Mouse (Mus musculus) liver, embryonic 11.5 days (tissue): ENCODE measurements around the gene Tubgcp3. TPM values are rescaled to one million over a fixed set of nuclear protein-coding genes. Genes with fewer than 3 reads are reported as not detected.
A peak's percentile ranks its signal among the peaks of the same experiment; 100 is the strongest.
"Not testable (repeated sequence)": the region's sequence is repeated elsewhere in the genome, so short reads cannot be mapped to it uniquely, and the experiment has no call there.

Experiments
- ATAC-seq: fragments of 200-750 bp; cut with Nextera tagmentation; replicated peaks from 2 replicates; pipeline ENCODE4 v1.8.0; 2017; ENCODE audit warnings: moderate number of reproducible peaks, mild to moderate bottlenecking, moderate TSS enrichment, moderate library complexity; ENCODE audit not compliant: low FRiP score
- DNase-seq: peaks from one replicate; pipeline ENCODE4 v3.0.0-alpha.2; 2017; ENCODE audit warnings: low spot score
- H3K27ac ChIP-seq: fragments of 300-500 bp; sonication (generic); 2 replicates; pipeline ENCODE4 v1.5.1; 2014; ENCODE audit warnings: mild to moderate bottlenecking, low read depth, low read length, control low read depth
- H3K27me3 ChIP-seq: fragments of 300-500 bp; sonication (generic); replicated peaks from 2 replicates; pipeline ENCODE4 v1.6.1; 2014; ENCODE audit warnings: low read length, mixed read lengths; ENCODE audit not compliant: control insufficient read depth, insufficient read depth
- H3K36me3 ChIP-seq: fragments of 300-500 bp; sonication (generic); 2 replicates; pipeline ENCODE4 v1.6.1; 2014; ENCODE audit warnings: mild to moderate bottlenecking, low read length, moderate library complexity, mixed read lengths; ENCODE audit not compliant: control insufficient read depth, insufficient read depth
- H3K4me1 ChIP-seq: fragments of 300-500 bp; sonication (generic); replicated peaks from 2 replicates; pipeline ENCODE4 v1.6.1; 2014; ENCODE audit warnings: low read length, mixed read lengths; ENCODE audit not compliant: control insufficient read depth, insufficient read depth
- H3K4me2 ChIP-seq: fragments of 300-500 bp; sonication (generic); 2 replicates; pipeline ENCODE4 v1.6.1; 2014; ENCODE audit warnings: mild to moderate bottlenecking, control low read depth, moderate library complexity
- H3K4me3 ChIP-seq: fragments of 300-500 bp; sonication (generic); 2 replicates; pipeline ENCODE4 v1.5.1; 2014; ENCODE audit warnings: low read depth, low read length, control low read depth
- H3K9ac ChIP-seq: fragments of 300-500 bp; sonication (generic); 2 replicates; pipeline ENCODE4 v1.6.1; 2014; ENCODE audit warnings: low read depth, low read length, control low read depth
- H3K9me3 ChIP-seq: fragments of 300-500 bp; sonication (generic); 2 replicates; pipeline ENCODE4 v1.6.1; 2016; ENCODE audit warnings: low read length, inconsistent platforms, mixed read lengths; ENCODE audit not compliant: control insufficient read depth
- WGBS: fragments of 180-500 bp; shearing (Covaris S2); extraction: QIAGEN DNeasy Blood & Tissue Kit; methylation state at CpG from one replicate; pipeline ENCODE4 v1.1.7; 2014; 5-methylcytosine and 5-hydroxymethylcytosine counted together
- polyA plus RNA-seq: library from polyadenylated mRNA; unstranded; fragments of >200 nt; fragmentation: Nextera tagmentation; extraction: Ambion mirVana; gene quantifications from 2 replicates; pipeline ENCODE4 v1.2.1, GENCODE M21; 2014

Tubgcp3 gene
- polyA plus RNA-seq, 1 experiment from 2014 or later: 63.7 TPM

- 55% methylated on average over 3 of the region's 3 CpGs for WGBS
- DNase-seq: no peak
- H3K4me1 ChIP-seq: no peaks in the 10 kb centered on the region
- peaks cover 39% of the 10 kb centered on the region for H3K36me3 ChIP-seq
- no peak overlapping the region for H3K4me2 ChIP-seq
- H3K27me3 ChIP-seq: no peaks in the 10 kb centered on the region
- ATAC-seq: no peak
- no peak overlapping the region for H3K9ac ChIP-seq
- H3K27ac ChIP-seq: no peak overlapping the region
- no peaks in the 10 kb centered on the region for H3K9me3 ChIP-seq
- H3K4me3 ChIP-seq: no peak overlapping the region
Observed at GRCm38 (mm10) chr8:12629079-12629478, 43.0 kb downstream of the Tubgcp3 start.

- Histone ChIP-seq H3K4me3 (no peak overlapping the region), H3K9me3 (no peaks in the 10 kb centered on the region), H3K27me3 (no peaks in the 10 kb centered on the region), H3K36me3 (peaks cover 55% of the 10 kb centered on the region), H3K27ac (no peak overlapping the region), H3K4me1 (no peaks in the 10 kb centered on the region), H3K9ac (no peak overlapping the region), H3K4me2 (no peak overlapping the region)
- 88% methylated on average over 5 of the region's 5 CpGs for WGBS
- DNase-seq (no peak), ATAC-seq (no peak)
Observed at GRCm38 (mm10) chr8:12625890-12626289, 46.2 kb downstream of the Tubgcp3 start.

- WGBS: 92% methylated on average over 18 of the region's 18 CpGs
- H3K4me1 ChIP-seq: no peaks in the 10 kb centered on the region
- H3K27me3 ChIP-seq: no peaks in the 10 kb centered on the region
- no peak overlapping the region for H3K27ac ChIP-seq
- H3K4me2 ChIP-seq: no peak overlapping the region
- H3K9me3 ChIP-seq: no peaks in the 10 kb centered on the region
- no peak overlapping the region for H3K9ac ChIP-seq
- no peak for DNase-seq
- H3K4me3 ChIP-seq: no peak overlapping the region
- H3K36me3 ChIP-seq: peaks cover 50% of the 10 kb centered on the region
- ATAC-seq: no peak
Observed at GRCm38 (mm10) chr8:12621550-12622222, 50.4 kb downstream of the Tubgcp3 start.

- H3K9ac ChIP-seq, ATAC-seq, H3K9me3 ChIP-seq, H3K27me3 ChIP-seq, DNase-seq, H3K27ac ChIP-seq, H3K4me3 ChIP-seq, H3K4me2 ChIP-seq, H3K4me1 ChIP-seq: not testable (repeated sequence)
- WGBS: 95% methylated on average over 3 of the region's 3 CpGs
- H3K36me3 ChIP-seq: peaks cover 31% of the 10 kb centered on the region
Observed at GRCm38 (mm10) chr8:12617369-12617768, 54.7 kb downstream of the Tubgcp3 start.

GRCm38 (mm10) chr8:12613201-12613600 lies 58.8 kb downstream of the Tubgcp3 start:
- H3K4me3 ChIP-seq: no peak overlapping the region
- H3K4me2 ChIP-seq: no peak overlapping the region
- no peak overlapping the region for H3K9ac ChIP-seq
- no peak for ATAC-seq
- WGBS: 88% methylated on average over 7 of the region's 7 CpGs
- 0 out of 2 replicates have a peak, but pooled peaks cover 2% of the 10 kb centered on the region for H3K27me3 ChIP-seq
- no peak for DNase-seq
- no peak overlapping the region for H3K27ac ChIP-seq
- 0 out of 2 replicates have a peak, but pooled peaks cover 2% of the 10 kb centered on the region for H3K4me1 ChIP-seq
- H3K36me3 ChIP-seq: peaks cover 10% of the 10 kb centered on the region; the same call in 1 of the 2 replicates
- H3K9me3 ChIP-seq: no peaks in the 10 kb centered on the region

GRCm38 (mm10) chr8:12609752-12610449 lies 62.1 kb downstream of the Tubgcp3 start:
- Histone ChIP-seq H3K4me3 (no peak overlapping the region), H3K9me3 (no peaks in the 10 kb centered on the region), H3K9ac (no peak overlapping the region), H3K4me2 (no peak overlapping the region), H3K4me1 (0 out of 2 replicates have a peak, but pooled peaks cover 2% of the 10 kb centered on the region), H3K27me3 (0 out of 2 replicates have a peak, but pooled peaks cover 6% of the 10 kb centered on the region), H3K27ac (no peak overlapping the region), H3K36me3 (no peaks in the 10 kb centered on the region; the same call in 1 of the 2 replicates)
- no peak for ATAC-seq
- no peak for DNase-seq
- WGBS: 60% methylated on average over 12 of the region's 12 CpGs

- DNase-seq (no peak), ATAC-seq (no peak)
- Histone ChIP-seq H3K27me3 (0 out of 2 replicates have a peak, but pooled peaks cover 6% of the 10 kb centered on the region), H3K27ac (no peak overlapping the region), H3K9me3 (no peaks in the 10 kb centered on the region), H3K9ac (no peak overlapping the region), H3K4me1 (0 out of 2 replicates have a peak, but pooled peaks cover 2% of the 10 kb centered on the region), H3K4me2 (no peak overlapping the region), H3K4me3 (no peak overlapping the region), H3K36me3 (no peaks in the 10 kb centered on the region)
- 74% methylated on average over 10 of the region's 10 CpGs for WGBS
Observed at GRCm38 (mm10) chr8:12608810-12609209, 63.2 kb downstream of the Tubgcp3 start.

GRCm38 (mm10) chr8:12607223-12607622 lies 64.8 kb downstream of the Tubgcp3 start:
- WGBS: 23% methylated on average over 6 of the region's 6 CpGs
- peak; percentile 64 for ATAC-seq

More at GRCm38 (mm10) chr8:12607223-12607622, 64.8 kb downstream of the Tubgcp3 start:
- Histone ChIP-seq H3K4me3 (no peak overlapping the region), H3K27me3 (0 out of 2 replicates have a peak, but pooled peaks cover 6% of the 10 kb centered on the region), H3K27ac (no peak overlapping the region), H3K4me1 (0 out of 2 replicates have a peak, but pooled peaks cover 2% of the 10 kb centered on the region), H3K4me2 (no peak overlapping the region), H3K36me3 (no peaks in the 10 kb centered on the region), H3K9ac (no peak overlapping the region), H3K9me3 (no peaks in the 10 kb centered on the region)
- DNase-seq: peak; percentile 59
